12 mouse cellular contexts compared by ENCODE assay signal in genomic region chr6:117801801-117802200, GRCm38 (mm10).
"Had no signal": no experiment of that assay in that cellular context is flagged by ENCODE, and none has a peak within 500 bp of the region (broad histone marks: within the 10 kb centered on the region; RNA-seq: fewer than 3 reads in every experiment).

No protein-coding gene starts in this region.

- H3K4me1 ChIP-seq: limb, embryonic 13.5 days; midbrain, embryonic 15.5 days; stomach, embryonic 15.5 days had no signal

- H3K4me2 ChIP-seq: limb, embryonic 13.5 days; midbrain, embryonic 15.5 days; stomach, embryonic 15.5 days had no signal

- H3K36me3 ChIP-seq: limb, embryonic 13.5 days; midbrain, embryonic 15.5 days; stomach, embryonic 15.5 days had no signal

- H3K4me3 ChIP-seq: limb, embryonic 13.5 days; midbrain, embryonic 15.5 days; stomach, embryonic 15.5 days had no signal

- H3K27ac ChIP-seq: kidney, postnatal 0 days; limb, embryonic 13.5 days; liver, embryonic 14.5 days; midbrain, embryonic 15.5 days; stomach, embryonic 15.5 days had no signal

- DNase-seq: kidney, postnatal 36 days; layer of hippocampus, adult 9-11 months; layer of hippocampus, postnatal 36 days; lung, adult 18-20 months; right cerebral cortex, postnatal 14 days; thymus, adult 2 months; thymus, postnatal 25 days had no signal

- ATAC-seq: midbrain, embryonic 15.5 days had no signal

- H3K9me3 ChIP-seq: limb, embryonic 13.5 days; midbrain, embryonic 15.5 days; stomach, embryonic 15.5 days had no signal

- H3K27me3 ChIP-seq: limb, embryonic 13.5 days; midbrain, embryonic 15.5 days; stomach, embryonic 15.5 days had no signal

- H3K9ac ChIP-seq: limb, embryonic 13.5 days; liver, embryonic 14.5 days; midbrain, embryonic 15.5 days; stomach, embryonic 15.5 days had no signal
